Mouse (Mus musculus) MEL (cell line): ENCODE measurements around the gene Utp20. TPM values are rescaled to one million over a fixed set of nuclear protein-coding genes. Genes with fewer than 3 reads are reported as not detected.

Source experiments
- DNase-seq: peaks from one replicate; pipeline ENCODE4 v3.0.0; 2011; ENCODE audit warnings: low read depth, low spot score
- H3K27ac ChIP-seq: 2 replicates; pipeline ENCODE4 v1.5.1; 2012; ENCODE audit warnings: low read depth, mild to moderate bottlenecking, control low read depth, low read length, moderate library complexity; ENCODE audit not compliant: control insufficient read depth
- H3K27me3 ChIP-seq, 2 experiments: fragments of 150-350 bp in 1 of 2; sonication (generic) in 1 of 2; 2 replicates each; pipeline ENCODE4 v1.6.1; 2012; ENCODE audit warnings: low read length in 2 of 2, mild to moderate bottlenecking in 2 of 2, improper control_type of control experiment in 1 of 2, moderate library complexity in 1 of 2; ENCODE audit not compliant: insufficient read depth in 2 of 2, control insufficient read depth in 1 of 2
- H3K36me3 ChIP-seq, 2 experiments: 2 replicates each; pipeline ENCODE4 v1.6.1; 2012 to 2014; ENCODE audit warnings: low read length in 2 of 2, improper control_type of control experiment in 1 of 2, inconsistent platforms in 1 of 2, mild to moderate bottlenecking in 1 of 2; ENCODE audit not compliant: insufficient read depth in 2 of 2, control insufficient read depth in 1 of 2
- H3K4me1 ChIP-seq, 2 experiments: fragments of 150-350 bp in 1 of 2; sonication (generic) in 1 of 2; 2 replicates each; pipeline ENCODE4 v1.6.1; 2012; ENCODE audit warnings: low read length in 2 of 2, improper control_type of control experiment in 1 of 2, mild to moderate bottlenecking in 1 of 2; ENCODE audit not compliant: insufficient read depth in 2 of 2, control insufficient read depth in 1 of 2
- H3K4me3 ChIP-seq, 2 experiments: fragments of 150-350 bp in 1 of 2; sonication (generic) in 1 of 2; 2 replicates each; pipeline ENCODE4 v1.5.1; 2012; ENCODE audit warnings: low read depth in 2 of 2, low read length in 2 of 2, mild to moderate bottlenecking in 2 of 2, moderate library complexity in 2 of 2, control low read depth in 1 of 2, improper control_type of control experiment in 1 of 2; ENCODE audit not compliant: control insufficient read depth in 1 of 2, insufficient read depth in 1 of 2
- H3K79me2 ChIP-seq: 2 replicates; pipeline ENCODE4 v1.6.1; 2012; ENCODE audit warnings: mild to moderate bottlenecking, low read length, moderate library complexity; ENCODE audit not compliant: control insufficient read depth, poor library complexity, insufficient read depth
- H3K9ac ChIP-seq: 2 replicates; pipeline ENCODE4 v1.6.1; 2012; ENCODE audit warnings: low read depth, mild to moderate bottlenecking, control low read depth, low read length, moderate library complexity; ENCODE audit not compliant: control insufficient read depth, poor library complexity, severe bottlenecking
- H3K9me3 ChIP-seq: fragments of 150-350 bp; sonication (generic); replicated peaks from 2 replicates; pipeline ENCODE4 v1.6.1; 2012; ENCODE audit warnings: mild to moderate bottlenecking, low read length, improper control_type of control experiment, moderate library complexity; ENCODE audit not compliant: insufficient read depth
- BHLHE40 ChIP-seq: IDR thresholded peaks from 2 replicates; pipeline ENCODE4 v1.6.1; 2012; ENCODE audit warnings: low read depth, mild to moderate bottlenecking, inconsistent platforms, low read length, improper control_type of control experiment, borderline replicate concordance
- GABPA ChIP-seq: IDR thresholded peaks from 2 replicates; pipeline ENCODE4 v1.6.1; 2012; ENCODE audit warnings: low read depth, mild to moderate bottlenecking, inconsistent platforms, low read length, improper control_type of control experiment, moderate library complexity
- GATA1 ChIP-seq: IDR thresholded peaks from 2 replicates; pipeline ENCODE4 v1.6.1; 2011; ENCODE audit warnings: low read depth, low read length, improper control_type of control experiment
- HCFC1 ChIP-seq: IDR thresholded peaks from 2 replicates; pipeline ENCODE4 v1.6.1; 2012; ENCODE audit warnings: low read depth, mild to moderate bottlenecking, inconsistent platforms, low read length, improper control_type of control experiment, moderate library complexity
- KAT2A ChIP-seq: conservative IDR thresholded peaks from 2 replicates; pipeline ENCODE4 v1.6.1; 2012; ENCODE audit warnings: low read depth, low read length, improper control_type of control experiment, inconsistent platforms
- MEF2A ChIP-seq: IDR thresholded peaks from 2 replicates; pipeline ENCODE4 v1.6.1; 2014; ENCODE audit warnings: low read depth, mild to moderate bottlenecking, inconsistent platforms, low read length, improper control_type of control experiment; ENCODE audit not compliant: poor library complexity, insufficient replicate concordance, severe bottlenecking; ENCODE audit errors: extremely low read depth
- MXI1 ChIP-seq: IDR thresholded peaks from 2 replicates; pipeline ENCODE4 v1.6.1; 2011; ENCODE audit warnings: mild to moderate bottlenecking, low read depth, low read length, improper control_type of control experiment
- MYC ChIP-seq: IDR thresholded peaks from 2 replicates; pipeline ENCODE4 v1.6.1; 2011; ENCODE audit warnings: low read depth, mild to moderate bottlenecking, low read length, improper control_type of control experiment, moderate library complexity
- NELFE ChIP-seq: IDR thresholded peaks from 2 replicates; pipeline ENCODE4 v1.6.1; 2011; ENCODE audit warnings: low read depth, low read length, improper control_type of control experiment
- POLR2A ChIP-seq, 2 experiments: IDR thresholded peaks; 2 replicates each; pipeline ENCODE4 v1.6.1; 2011 to 2012; ENCODE audit warnings: low read length in 2 of 2, mild to moderate bottlenecking in 2 of 2, control low read depth in 1 of 2, improper control_type of control experiment in 1 of 2, low read depth in 1 of 2, moderate library complexity in 1 of 2; ENCODE audit not compliant: control insufficient read depth in 1 of 2, insufficient read depth in 1 of 2, poor library complexity in 1 of 2
- POLR2AphosphoS2 ChIP-seq: IDR thresholded peaks from 2 replicates; pipeline ENCODE4 v1.6.1; 2011; ENCODE audit warnings: low read length, improper control_type of control experiment
- POLR2AphosphoS5 ChIP-seq: IDR thresholded peaks from 2 replicates; pipeline ENCODE4 v1.6.1; 2012; ENCODE audit warnings: low read depth, borderline replicate concordance, mild to moderate bottlenecking, inconsistent platforms, low read length, moderate library complexity, mixed read lengths
- TAL1 ChIP-seq: IDR thresholded peaks from 2 replicates; pipeline ENCODE4 v1.6.1; 2012; ENCODE audit warnings: mild to moderate bottlenecking, inconsistent platforms, low read length, moderate library complexity, mixed read lengths
- USF1 ChIP-seq: IDR thresholded peaks from 2 replicates; pipeline ENCODE4 v1.6.1; 2014; ENCODE audit warnings: low read depth, mild to moderate bottlenecking, inconsistent platforms, low read length, improper control_type of control experiment, moderate library complexity
- USF2 ChIP-seq, 2 experiments: IDR thresholded peaks; 2 replicates each; pipeline ENCODE4 v1.6.1; 2011 to 2012; ENCODE audit warnings: improper control_type of control experiment in 2 of 2, low read length in 2 of 2, borderline replicate concordance in 1 of 2, inconsistent platforms in 1 of 2, low read depth in 1 of 2, mild to moderate bottlenecking in 1 of 2; ENCODE audit not compliant: insufficient read depth in 1 of 2
- ZKSCAN1 ChIP-seq: IDR thresholded peaks from 2 replicates; pipeline ENCODE4 v1.6.1; 2012; ENCODE audit warnings: low read depth, mild to moderate bottlenecking, inconsistent platforms, low read length, improper control_type of control experiment, moderate library complexity
- ZNF384 ChIP-seq: IDR thresholded peaks from 2 replicates; pipeline ENCODE4 v1.6.1; 2012; ENCODE audit warnings: low read depth, mild to moderate bottlenecking, inconsistent platforms, low read length, improper control_type of control experiment
- polyA plus RNA-seq, 2 experiments: library from polyadenylated mRNA; stranded (reverse) in 1 of 2; unstranded in 1 of 2; fragments of >175 nt in 1 of 2; fragments of >200 nt in 1 of 2; gene quantifications; 2 replicates each; pipeline versions ENCODE4 v1.2.1 to v1.2.4; 2012; ENCODE audit warnings: low replicate concordance in 2 of 2, low read depth in 1 of 2; ENCODE audit not compliant: insufficient read length in 2 of 2, insufficient read depth in 1 of 2, missing spikeins in 1 of 2
- total RNA-seq: library from RNA; depleted of rRNA; stranded (reverse); fragments of 300-350 nt; gene quantifications from 2 replicates; pipeline ENCODE4 v1.2.3, GENCODE M21; 2012

Gene Utp20
- total and polyA plus RNA-seq, 3 experiments, result 56.5 to 138 (median 62.8) TPM

GRCm38 (mm10) chr10:88761524-88762212 is 64.9 kb downstream of the Utp20 start:
- no peaks in the 10 kb centered on the region for H3K27me3 ChIP-seq
- no peak for DNase-seq
- H3K36me3 ChIP-seq, result peaks cover 0 to 6% of the 10 kb centered on the region in 2 experiments; a peak in 2 of 4 replicates
- H3K4me3 ChIP-seq, result no peak overlapping the region
- no peaks in the 10 kb centered on the region for H3K4me1 ChIP-seq
- H3K79me2 ChIP-seq, result no peaks in the 10 kb centered on the region
- no peaks in the 10 kb centered on the region for H3K9me3 ChIP-seq
- TF ChIP-seq ZNF384 (no peak), POLR2AphosphoS2 (no peak), USF2 (IDR thresholded peaks at IDR 0.05; ENCODE audit: borderline replicate concordance in 1 of 2, insufficient read depth in 1 of 2, low read depth in 1 of 2, low read length in 2 of 2) (no peak), NELFE (no peak), GATA1 (no peak), BHLHE40 (no peak)
- H3K27ac ChIP-seq, result no peak overlapping the region
- no peak overlapping the region for H3K9ac ChIP-seq

- TF ChIP-seq KAT2A (no peak), POLR2A (IDR thresholded peaks at IDR 0.05; ENCODE audit: control insufficient read depth in 1 of 2, insufficient read depth in 1 of 2, low read depth in 1 of 2, low read length in 2 of 2, poor library complexity in 1 of 2) (no peak), MEF2A (no peak), HCFC1 (no peak), ZKSCAN1 (no peak), GABPA (no peak), POLR2AphosphoS5 (no peak), MXI1 (no peak), USF1 (no peak), MYC (no peak), USF2 (IDR thresholded peaks at IDR 0.05; ENCODE audit: borderline replicate concordance in 1 of 2, insufficient read depth in 1 of 2, low read depth in 1 of 2, low read length in 2 of 2) (no peak), TAL1 (no peak)
- Histone ChIP-seq H3K27ac (no peak overlapping the region), H3K36me3 (peaks cover 2 to 7% of the 10 kb centered on the region in 2 experiments), H3K79me2 (no peaks in the 10 kb centered on the region), H3K4me1 (no peaks in the 10 kb centered on the region; a peak in 1 of 4 replicates), H3K27me3 (no peaks in the 10 kb centered on the region), H3K4me3 (no peak overlapping the region), H3K9ac (no peak overlapping the region), H3K9me3 (no peaks in the 10 kb centered on the region)
- DNase-seq, result no peak
Measured at GRCm38 (mm10) chr10:88741426-88741825, 85.2 kb downstream of the Utp20 start.
